Mouse (Mus musculus): ENCODE results near the gene Gm14137. TPM values are rescaled to one million over a fixed set of nuclear protein-coding genes. Genes with fewer than 3 reads are reported as not detected.
A peak's percentile ranks its signal among the peaks of the same experiment; 100 is the strongest.

The Gm14137 gene
- polyA plus RNA-seq, 1 experiment from 2014 or later, result 0.13 TPM

DNA sequence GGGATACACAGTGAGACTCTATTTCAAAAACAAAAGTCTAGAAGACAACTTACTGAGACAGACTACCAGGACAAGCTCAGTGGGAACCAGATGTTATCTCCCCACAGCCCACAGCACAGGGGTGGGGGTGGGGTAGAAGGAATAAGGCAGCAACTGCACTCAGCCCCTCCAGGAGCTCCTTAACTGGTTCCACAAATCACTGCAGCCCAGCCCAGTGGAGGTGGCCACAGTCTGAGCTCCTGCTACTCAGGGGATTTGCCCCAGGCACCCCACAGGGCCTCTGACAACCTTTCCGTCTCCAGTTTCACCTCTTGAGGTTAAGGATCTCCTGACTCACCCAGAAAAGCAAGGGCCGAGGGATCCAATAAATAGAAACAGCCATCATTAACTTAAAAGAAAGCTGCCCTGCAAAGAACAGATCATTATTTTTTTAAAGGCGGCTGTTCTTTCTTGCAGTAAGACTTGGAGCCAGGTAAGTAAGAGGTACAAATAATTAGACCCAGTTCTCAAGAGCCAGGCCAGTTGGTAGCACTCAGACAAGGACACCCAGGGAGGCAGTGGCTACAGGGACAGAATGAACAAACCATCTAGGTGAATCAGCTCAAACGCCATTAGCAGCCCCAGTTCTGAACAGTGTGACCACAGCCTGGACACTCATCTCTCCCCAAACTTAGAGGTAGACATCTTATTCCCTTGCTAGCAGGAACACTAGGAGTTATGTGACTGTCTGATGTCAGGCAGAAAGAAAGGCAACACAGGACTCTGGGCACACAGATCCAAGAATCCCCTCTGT lies 22.2 kb downstream of the Gm14137 start:
- TF ChIP-seq CTCF (IDR thresholded peaks at IDR 0.05) (no peak), EP300 (IDR thresholded peaks at IDR 0.05) (no peak)
- Histone ChIP-seq H3K27me3 (replicated peaks; ENCODE audit: insufficient read depth, low read length) (no peaks in the 10 kb centered on the region), H3K9ac (replicated peaks; ENCODE audit: low read depth) (no peak overlapping the region), H3K4me3 (ENCODE audit: low read depth, low read length) (no peak overlapping the region), H3K4me2 (replicated peaks; ENCODE audit: low read depth, low read length) (no peak overlapping the region), H3K36me3 (ENCODE audit: insufficient read depth, low read length) (no peaks in the 10 kb centered on the region), H3K27ac (ENCODE audit: low read length) (no peak overlapping the region; the same call in 1 of the 2 replicates), H3K4me1 (ENCODE audit: insufficient read depth, low read depth, low read length) (peaks cover 6% of the 10 kb centered on the region; the same call in 1 of the 2 replicates), H3K9me3 (ENCODE audit: low read length) (no peaks in the 10 kb centered on the region)
- peak; percentile 35 for ATAC-seq
- DNase-seq (ENCODE audit: low spot score), result peak; percentile 25
- WGBS, result 38% methylated on average over 4 of the region's 4 CpGs

GRCm38 (mm10) chr2:119197493-119197892 lies 23.2 kb downstream of the Gm14137 start:
- ATAC-seq (no peak), DNase-seq (ENCODE audit: low spot score) (no peak)
- Histone ChIP-seq H3K4me1 (ENCODE audit: insufficient read depth, low read depth, low read length) (peaks cover 9% of the 10 kb centered on the region; the same call in 1 of the 2 replicates), H3K4me3 (ENCODE audit: low read depth, low read length) (no peak overlapping the region), H3K4me2 (replicated peaks; ENCODE audit: low read depth, low read length) (no peak overlapping the region), H3K27me3 (replicated peaks; ENCODE audit: insufficient read depth, low read length) (no peaks in the 10 kb centered on the region), H3K9me3 (ENCODE audit: low read length) (no peaks in the 10 kb centered on the region), H3K27ac (ENCODE audit: low read length) (no peak overlapping the region), H3K9ac (replicated peaks; ENCODE audit: low read depth) (no peak overlapping the region), H3K36me3 (ENCODE audit: insufficient read depth, low read length) (no peaks in the 10 kb centered on the region)
- 62% methylated on average over 1 of the region's 1 CpGs for WGBS
- no peak for TF ChIP-seq CTCF (IDR thresholded peaks at IDR 0.05)

GRCm38 (mm10) chr2:119198049-119198448 lies 23.7 kb downstream of the Gm14137 start:
- TF ChIP-seq CTCF (IDR thresholded peaks at IDR 0.05) (no peak), EP300 (IDR thresholded peaks at IDR 0.05) (no peak)
- H3K4me1 ChIP-seq (ENCODE audit: insufficient read depth, low read depth, low read length), result peaks cover 15% of the 10 kb centered on the region; the same call in 1 of the 2 replicates
- no peak for ATAC-seq
- H3K27ac ChIP-seq (ENCODE audit: low read length), result no peak overlapping the region
- no peak overlapping the region for H3K4me2 ChIP-seq (replicated peaks; ENCODE audit: low read depth, low read length)
- H3K9me3 ChIP-seq (ENCODE audit: low read length), result no peaks in the 10 kb centered on the region
- no peaks in the 10 kb centered on the region for H3K27me3 ChIP-seq (replicated peaks; ENCODE audit: insufficient read depth, low read length)
- DNase-seq (ENCODE audit: low spot score), result no peak
- no peak overlapping the region for H3K4me3 ChIP-seq (ENCODE audit: low read depth, low read length)
- H3K9ac ChIP-seq (replicated peaks; ENCODE audit: low read depth), result no peak overlapping the region
- 24% methylated on average over 1 of the region's 1 CpGs for WGBS
- H3K36me3 ChIP-seq (ENCODE audit: insufficient read depth, low read length), result no peaks in the 10 kb centered on the region

- Histone ChIP-seq H3K9ac (replicated peaks; ENCODE audit: low read depth) (no peak overlapping the region), H3K9me3 (ENCODE audit: low read length) (no peaks in the 10 kb centered on the region), H3K4me1 (ENCODE audit: insufficient read depth, low read depth, low read length) (peaks cover 21% of the 10 kb centered on the region; the same call in 1 of the 2 replicates), H3K27ac (ENCODE audit: low read length) (no peak overlapping the region), H3K4me2 (replicated peaks; ENCODE audit: low read depth, low read length) (no peak overlapping the region), H3K4me3 (ENCODE audit: low read depth, low read length) (no peak overlapping the region), H3K27me3 (replicated peaks; ENCODE audit: insufficient read depth, low read length) (no peaks in the 10 kb centered on the region), H3K36me3 (ENCODE audit: insufficient read depth, low read length) (no peaks in the 10 kb centered on the region)
- TF ChIP-seq CTCF (IDR thresholded peaks at IDR 0.05) (no peak), EP300 (IDR thresholded peaks at IDR 0.05) (no peak)
- DNase-seq (ENCODE audit: low spot score) (no peak), ATAC-seq (no peak)
- 55% methylated on average over 3 of the region's 3 CpGs for WGBS
These were observed 24.6 kb downstream of the Gm14137 start for GRCm38 (mm10) chr2:119198934-119199333.

DNA sequence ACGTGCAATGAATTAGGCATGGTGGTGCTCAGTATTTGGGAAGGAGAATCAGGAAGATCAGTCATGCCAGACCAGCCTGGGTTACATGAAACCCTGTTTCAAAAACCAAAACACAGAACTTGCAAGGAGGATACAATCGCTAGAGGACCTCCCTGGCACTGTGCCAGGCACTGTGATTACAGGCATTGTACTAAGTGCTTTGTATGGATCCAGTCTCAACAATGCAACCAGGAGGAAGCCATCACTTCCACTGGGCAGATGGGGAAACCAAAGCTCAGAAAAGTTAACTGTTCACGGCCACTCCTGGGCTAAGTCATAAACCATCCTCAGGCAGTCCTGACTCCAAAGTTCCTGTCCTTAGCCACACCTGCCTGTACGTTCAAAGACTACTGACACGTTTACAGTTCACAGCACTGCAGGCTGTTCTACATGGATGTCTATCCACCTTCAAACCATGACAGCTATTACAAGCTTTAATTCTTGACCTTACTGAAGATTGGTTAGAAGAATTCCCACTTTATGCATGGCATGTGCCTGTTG lies 28.7 kb downstream of the Gm14137 start:
- TF ChIP-seq EP300 (IDR thresholded peaks at IDR 0.05), result 0 out of 2 replicates have a peak, but pooled peaks have one; percentile 45
- TF ChIP-seq CTCF (IDR thresholded peaks at IDR 0.05), result no peak
- Histone ChIP-seq H3K9me3 (ENCODE audit: low read length) (no peaks in the 10 kb centered on the region), H3K4me3 (ENCODE audit: low read depth, low read length) (no peak overlapping the region), H3K36me3 (ENCODE audit: insufficient read depth, low read length) (no peaks in the 10 kb centered on the region), H3K27me3 (replicated peaks; ENCODE audit: insufficient read depth, low read length) (no peaks in the 10 kb centered on the region), H3K4me1 (ENCODE audit: insufficient read depth, low read depth, low read length) (peaks cover 21% of the 10 kb centered on the region; the same call in 1 of the 2 replicates), H3K27ac (ENCODE audit: low read length) (no peak overlapping the region), H3K9ac (replicated peaks; ENCODE audit: low read depth) (no peak overlapping the region), H3K4me2 (replicated peaks; ENCODE audit: low read depth, low read length) (no peak overlapping the region)
- 36% methylated on average over 5 of the region's 5 CpGs for WGBS
- DNase-seq (ENCODE audit: low spot score) (peak; percentile 57), ATAC-seq (peak; percentile 52)

DNA sequence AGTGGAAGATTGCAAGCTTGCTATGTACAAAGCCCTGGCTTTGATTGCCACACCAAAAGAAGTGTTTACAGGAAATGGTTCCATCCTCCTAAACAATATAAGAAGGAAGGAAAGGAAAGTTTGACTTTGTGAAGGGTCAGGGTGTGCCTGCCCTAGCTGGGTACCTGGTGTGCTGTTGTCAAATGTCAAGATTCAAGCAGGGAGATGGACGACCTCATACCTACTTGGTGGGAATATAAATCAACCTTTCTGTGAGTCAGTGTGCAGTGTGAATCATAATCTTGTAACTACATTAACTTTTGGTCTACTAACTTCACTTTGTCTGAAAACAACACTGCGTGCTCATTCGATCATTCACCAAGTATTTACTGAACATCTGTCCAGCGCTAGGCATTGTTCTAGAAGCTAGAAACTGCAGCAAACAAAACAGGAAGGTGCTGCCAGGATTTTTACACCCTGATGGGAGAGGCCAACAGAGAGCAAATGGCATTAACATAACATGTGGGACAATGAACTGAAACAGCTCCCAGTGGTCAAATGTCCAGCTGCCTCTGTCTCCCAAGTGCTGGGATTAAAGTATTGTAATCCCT lies 29.7 kb downstream of the Gm14137 start:
- no peak for ATAC-seq

More for the DNA sequence above, 29.7 kb downstream of the Gm14137 start:
- WGBS, result 58% methylated on average over 4 of the region's 4 CpGs
- no peak overlapping the region for H3K4me2 ChIP-seq (replicated peaks; ENCODE audit: low read depth, low read length)
- H3K4me1 ChIP-seq (ENCODE audit: insufficient read depth, low read depth, low read length), result peaks cover 15% of the 10 kb centered on the region; the same call in 1 of the 2 replicates
- DNase-seq (ENCODE audit: low spot score), result peak; percentile 36
- no peaks in the 10 kb centered on the region for H3K36me3 ChIP-seq (ENCODE audit: insufficient read depth, low read length)
- H3K27ac ChIP-seq (ENCODE audit: low read length), result peak overlapping the region; percentile 29
- no peak overlapping the region for H3K4me3 ChIP-seq (ENCODE audit: low read depth, low read length)
- TF ChIP-seq CTCF (IDR thresholded peaks at IDR 0.05), result no peak
- TF ChIP-seq EP300 (IDR thresholded peaks at IDR 0.05), result peak; percentile 52; the same call in 1 of the 2 replicates
- no peaks in the 10 kb centered on the region for H3K9me3 ChIP-seq (ENCODE audit: low read length)
- H3K27me3 ChIP-seq (replicated peaks; ENCODE audit: insufficient read depth, low read length), result no peaks in the 10 kb centered on the region
- no peak overlapping the region for H3K9ac ChIP-seq (replicated peaks; ENCODE audit: low read depth)

All from lung, postnatal 0 days (tissue).